Mouse (Mus musculus) olfactory bulb, adult 2 months (tissue): ENCODE results near the gene Klc2.

Source experiments
- CTCF ChIP-seq: fragments of 200-500 bp; IDR thresholded peaks from 2 replicates; pipeline ENCODE4 v1.5.1; 2012; ENCODE audit warnings: low read depth, mild to moderate bottlenecking, low read length, moderate library complexity; ENCODE audit not compliant: insufficient read depth
- POLR2A ChIP-seq: fragments of 200-500 bp; IDR thresholded peaks from 2 replicates; pipeline ENCODE4 v1.6.1; 2012; ENCODE audit warnings: mild to moderate bottlenecking, low read depth, low read length, moderate library complexity; ENCODE audit not compliant: insufficient read depth

GRCm38 (mm10) chr19:5118384-5118698, at the start of gene Klc2:
- TF ChIP-seq POLR2A (peak; percentile 12), CTCF (peak; percentile 22; the same call in 1 of the 2 replicates)
